Mouse (Mus musculus) cortical plate, adult 2 months (tissue): ENCODE measurements around the gene Zeb2.

Experiments
- CTCF ChIP-seq: fragments of 200-500 bp; IDR thresholded peaks from 2 replicates; pipeline ENCODE4 v1.5.1; 2011; ENCODE audit warnings: mild to moderate bottlenecking, control low read depth, low read length; ENCODE audit not compliant: insufficient read depth; ENCODE audit errors: extremely low read depth
- POLR2A ChIP-seq: fragments of 200-500 bp; IDR thresholded peaks from 2 replicates; pipeline ENCODE4 v1.6.1; 2011; ENCODE audit warnings: mild to moderate bottlenecking, low read length, control low read depth; ENCODE audit not compliant: insufficient read depth; ENCODE audit errors: extremely low read depth

GRCm38 (mm10) chr2:45133225-45133624 lies 16.0 kb upstream of the Zeb2 start:
- no peak for TF ChIP-seq CTCF
- TF ChIP-seq POLR2A, result no peak
